Mouse (Mus musculus) kidney, embryonic 14.5 days (tissue): ENCODE measurements around the gene Gfod1. TPM values are rescaled to one million over a fixed set of nuclear protein-coding genes. Genes with fewer than 3 reads are reported as not detected.
A peak's percentile ranks its signal among the peaks of the same experiment; 100 is the strongest.

Experiments
- ATAC-seq: fragments of 200-750 bp; cut with Nextera tagmentation; 2 replicates; pipeline ENCODE4 v1.8.0; 2017; ENCODE audit warnings: moderate number of reproducible peaks, mild to moderate bottlenecking, moderate TSS enrichment, moderate library complexity; ENCODE audit not compliant: low FRiP score, low TSS enrichment
- H3K27ac ChIP-seq: fragments of 300-500 bp; sonication (generic); 2 replicates; pipeline ENCODE4 v1.5.1; 2014; ENCODE audit warnings: low read depth, mild to moderate bottlenecking, low read length, moderate library complexity, mixed read lengths
- H3K27me3 ChIP-seq: fragments of 300-500 bp; sonication (generic); 2 replicates; pipeline ENCODE4 v1.6.1; 2014; ENCODE audit warnings: mild to moderate bottlenecking, low read length; ENCODE audit not compliant: control insufficient read depth, insufficient read depth
- H3K36me3 ChIP-seq: fragments of 300-500 bp; sonication (generic); 2 replicates; pipeline ENCODE4 v1.6.1; 2014; ENCODE audit warnings: low read length, mixed read lengths; ENCODE audit not compliant: control insufficient read depth, insufficient read depth
- H3K4me1 ChIP-seq: fragments of 300-500 bp; sonication (generic); 2 replicates; pipeline ENCODE4 v1.6.1; 2014; ENCODE audit warnings: low read length, mixed read lengths; ENCODE audit not compliant: control insufficient read depth, insufficient read depth
- H3K4me2 ChIP-seq: fragments of 300-500 bp; sonication (generic); replicated peaks from 2 replicates; pipeline ENCODE4 v1.6.1; 2014; ENCODE audit warnings: low read depth, mild to moderate bottlenecking, low read length
- H3K4me3 ChIP-seq: fragments of 300-500 bp; sonication (generic); 2 replicates; pipeline ENCODE4 v1.5.1; 2014; ENCODE audit warnings: mild to moderate bottlenecking, low read length
- H3K9ac ChIP-seq: fragments of 300-500 bp; sonication (generic); 2 replicates; pipeline ENCODE4 v1.6.1; 2014; ENCODE audit warnings: low read depth, mild to moderate bottlenecking, low read length, moderate library complexity
- H3K9me3 ChIP-seq: fragments of 300-500 bp; sonication (generic); 2 replicates; pipeline ENCODE4 v1.6.1; 2016; ENCODE audit warnings: low read length; ENCODE audit not compliant: control insufficient read depth
- WGBS: fragments of 180-500 bp; shearing (Covaris S2); extraction: QIAGEN DNeasy Blood & Tissue Kit; methylation state at CpG from one replicate; pipeline ENCODE4 v1.1.7; 2014; 5-methylcytosine and 5-hydroxymethylcytosine counted together
- polyA plus RNA-seq: library from polyadenylated mRNA; unstranded; fragments of >200 nt; fragmentation: Nextera tagmentation; extraction: Ambion mirVana; gene quantifications from 2 replicates; pipeline ENCODE4 v1.2.1, GENCODE M21; 2014

Gfod1 gene
- polyA plus RNA-seq, 1 experiment from 2014 or later: 0.41 TPM

GRCm38 (mm10) chr13:43225161-43225560 is 78.8 kb downstream of the Gfod1 start:
- WGBS: 67% methylated on average over 5 of the region's 5 CpGs
- Histone ChIP-seq H3K9ac (no peak overlapping the region), H3K27ac (no peak overlapping the region), H3K27me3 (no peaks in the 10 kb centered on the region), H3K36me3 (no peaks in the 10 kb centered on the region), H3K4me2 (no peak overlapping the region), H3K9me3 (no peaks in the 10 kb centered on the region), H3K4me3 (no peak overlapping the region), H3K4me1 (no peaks in the 10 kb centered on the region)
- no peak for ATAC-seq

- 0 out of 2 replicates have a peak, but pooled peaks cover 4% of the 10 kb centered on the region for H3K4me1 ChIP-seq
- no peaks in the 10 kb centered on the region for H3K9me3 ChIP-seq
- 85% methylated on average over 1 of the region's 1 CpGs for WGBS
- H3K4me2 ChIP-seq: no peak overlapping the region
- no peaks in the 10 kb centered on the region for H3K36me3 ChIP-seq
- no peak overlapping the region for H3K9ac ChIP-seq
- no peak overlapping the region for H3K27ac ChIP-seq
- H3K4me3 ChIP-seq: no peak overlapping the region
- ATAC-seq: no peak
- H3K27me3 ChIP-seq: no peaks in the 10 kb centered on the region
These were observed 81.9 kb downstream of the Gfod1 start for GRCm38 (mm10) chr13:43222084-43222483.

GRCm38 (mm10) chr13:43221290-43221689 is 82.7 kb downstream of the Gfod1 start:
- 87% methylated on average over 6 of the region's 6 CpGs for WGBS
- no peak overlapping the region for H3K4me3 ChIP-seq
- no peaks in the 10 kb centered on the region for H3K27me3 ChIP-seq

GRCm38 (mm10) chr13:43220635-43221034 is 83.3 kb downstream of the Gfod1 start:
- Histone ChIP-seq H3K36me3 (no peaks in the 10 kb centered on the region), H3K9me3 (no peaks in the 10 kb centered on the region), H3K4me1 (0 out of 2 replicates have a peak, but pooled peaks cover 4% of the 10 kb centered on the region), H3K27ac (no peak overlapping the region), H3K27me3 (no peaks in the 10 kb centered on the region), H3K4me2 (no peak overlapping the region), H3K9ac (no peak overlapping the region), H3K4me3 (no peak overlapping the region)
- no peak for ATAC-seq
- whole genome bisulfite sequencing: 100% methylated on average over 1 of the region's 1 CpGs

More at GRCm38 (mm10) chr13:43221290-43221689, 82.7 kb downstream of the Gfod1 start:
- no peak for ATAC-seq
- Histone ChIP-seq H3K4me2 (no peak overlapping the region), H3K36me3 (no peaks in the 10 kb centered on the region), H3K4me1 (0 out of 2 replicates have a peak, but pooled peaks cover 4% of the 10 kb centered on the region), H3K9me3 (no peaks in the 10 kb centered on the region), H3K27ac (no peak overlapping the region), H3K9ac (no peak overlapping the region)

- ATAC-seq: no peak
These were observed 85.2 kb downstream of the Gfod1 start for GRCm38 (mm10) chr13:43218764-43219163.

GRCm38 (mm10) chr13:43218284-43218683 is 85.7 kb downstream of the Gfod1 start:
- no peaks in the 10 kb centered on the region for H3K27me3 ChIP-seq
- no peak overlapping the region for H3K9ac ChIP-seq
- no peaks in the 10 kb centered on the region for H3K36me3 ChIP-seq
- ATAC-seq: no peak
- no peak overlapping the region for H3K27ac ChIP-seq
- no peak overlapping the region for H3K4me3 ChIP-seq
- H3K9me3 ChIP-seq: no peaks in the 10 kb centered on the region
- 0 out of 2 replicates have a peak, but pooled peaks cover 4% of the 10 kb centered on the region for H3K4me1 ChIP-seq
- WGBS: 62% methylated on average over 4 of the region's 4 CpGs
- no peak overlapping the region for H3K4me2 ChIP-seq

More at GRCm38 (mm10) chr13:43218764-43219163, 85.2 kb downstream of the Gfod1 start:
- Histone ChIP-seq H3K9me3 (no peaks in the 10 kb centered on the region), H3K27me3 (no peaks in the 10 kb centered on the region), H3K4me2 (no peak overlapping the region), H3K4me1 (0 out of 2 replicates have a peak, but pooled peaks cover 4% of the 10 kb centered on the region), H3K36me3 (no peaks in the 10 kb centered on the region), H3K27ac (no peak overlapping the region; the same call in 1 of the 2 replicates), H3K4me3 (no peak overlapping the region), H3K9ac (no peak overlapping the region)
- WGBS: 42% methylated on average over 4 of the region's 4 CpGs

- H3K27ac ChIP-seq: no peak overlapping the region
- H3K9me3 ChIP-seq: no peaks in the 10 kb centered on the region
- H3K36me3 ChIP-seq: no peaks in the 10 kb centered on the region
- H3K4me3 ChIP-seq: no peak overlapping the region
- H3K4me2 ChIP-seq: no peak overlapping the region
- 0 out of 2 replicates have a peak, but pooled peaks cover 4% of the 10 kb centered on the region for H3K4me1 ChIP-seq
- H3K9ac ChIP-seq: no peak overlapping the region
- ATAC-seq: no peak
- 87% methylated on average over 4 of the region's 4 CpGs for WGBS
- no peaks in the 10 kb centered on the region for H3K27me3 ChIP-seq
These were observed 86.3 kb downstream of the Gfod1 start for GRCm38 (mm10) chr13:43217686-43218085.

GRCm38 (mm10) chr13:43217059-43217458 is 86.9 kb downstream of the Gfod1 start:
- H3K9ac ChIP-seq: no peak overlapping the region
- H3K4me1 ChIP-seq: 0 out of 2 replicates have a peak, but pooled peaks cover 4% of the 10 kb centered on the region
- no peak for ATAC-seq
- 83% methylated on average over 8 of the region's 8 CpGs for WGBS
- H3K36me3 ChIP-seq: no peaks in the 10 kb centered on the region
- H3K4me2 ChIP-seq: no peak overlapping the region
- H3K9me3 ChIP-seq: no peaks in the 10 kb centered on the region
- no peak overlapping the region for H3K4me3 ChIP-seq
- H3K27me3 ChIP-seq: no peaks in the 10 kb centered on the region
- H3K27ac ChIP-seq: no peak overlapping the region

GRCm38 (mm10) chr13:43215994-43216706 is 87.8 kb downstream of the Gfod1 start:
- H3K4me2 ChIP-seq: no peak overlapping the region
- 67% methylated on average over 9 of the region's 9 CpGs for WGBS
- 0 out of 2 replicates have a peak, but pooled peaks cover 4% of the 10 kb centered on the region for H3K4me1 ChIP-seq
- no peaks in the 10 kb centered on the region for H3K9me3 ChIP-seq
- no peak overlapping the region for H3K4me3 ChIP-seq
- no peaks in the 10 kb centered on the region for H3K36me3 ChIP-seq
- H3K27ac ChIP-seq: 0 out of 2 replicates have a peak overlapping the region, but pooled peaks have one; percentile 30
- no peaks in the 10 kb centered on the region for H3K27me3 ChIP-seq
- no peak overlapping the region for H3K9ac ChIP-seq
- no peak for ATAC-seq
